Mouse (Mus musculus) kidney, adult 2 months (tissue): ENCODE measurements at regions not wholly inside any gene's neighbourhood (a gene's known extent, or its start where the extent isn't known, plus 50 kb on each side); places are given as distances from the start of the nearest gene placed in this dataset.
"Not testable (repeated sequence)": the region's sequence is repeated elsewhere in the genome, so short reads cannot be mapped to it uniquely, and the experiment has no call there.

Experiments
- DNase-seq: peaks from one replicate; pipeline ENCODE4 v3.0.0; 2021
- H3K27ac ChIP-seq: fragments of 200-500 bp; 2 replicates; pipeline ENCODE4 v1.5.1; 2012; ENCODE audit warnings: low read depth, low read length, control low read depth, inconsistent platforms; ENCODE audit not compliant: insufficient read depth
- H3K27me3 ChIP-seq: fragments of 200-500 bp; replicated peaks from 2 replicates; pipeline ENCODE4 v1.6.1; 2012; ENCODE audit warnings: mild to moderate bottlenecking, moderate library complexity, low read length, inconsistent platforms; ENCODE audit not compliant: control insufficient read depth, insufficient read depth
- H3K36me3 ChIP-seq: fragments of 200-500 bp; 2 replicates; pipeline ENCODE4 v1.6.1; 2012; ENCODE audit warnings: mild to moderate bottlenecking, moderate library complexity, low read length, inconsistent platforms; ENCODE audit not compliant: control insufficient read depth, insufficient read depth
- H3K4me1 ChIP-seq: fragments of 200-500 bp; 2 replicates; pipeline ENCODE4 v1.6.1; 2011; ENCODE audit warnings: low read length; ENCODE audit not compliant: control insufficient read depth, insufficient read depth
- H3K4me3 ChIP-seq: fragments of 200-500 bp; 2 replicates; pipeline ENCODE4 v1.5.1; 2011; ENCODE audit warnings: mild to moderate bottlenecking, low read depth, low read length, control low read depth; ENCODE audit not compliant: insufficient read depth
- CTCF ChIP-seq: fragments of 200-500 bp; conservative IDR thresholded peaks from 2 replicates; pipeline ENCODE4 v1.5.1; 2011; ENCODE audit warnings: low read depth, mild to moderate bottlenecking, control low read depth, low read length, moderate library complexity, mixed read lengths; ENCODE audit not compliant: insufficient read depth, insufficient read length
- POLR2A ChIP-seq: fragments of 200-500 bp; IDR thresholded peaks from one replicate; pipeline ENCODE4 v1.6.1; 2011; ENCODE audit warnings: low read depth, low read length, control low read depth
- WGBS: fragments of 180-500 bp; shearing (Covaris S2); methylation state at CpG from one replicate; pipeline ENCODE4 v1.1.7; 2018; 5-methylcytosine and 5-hydroxymethylcytosine counted together

DNA sequence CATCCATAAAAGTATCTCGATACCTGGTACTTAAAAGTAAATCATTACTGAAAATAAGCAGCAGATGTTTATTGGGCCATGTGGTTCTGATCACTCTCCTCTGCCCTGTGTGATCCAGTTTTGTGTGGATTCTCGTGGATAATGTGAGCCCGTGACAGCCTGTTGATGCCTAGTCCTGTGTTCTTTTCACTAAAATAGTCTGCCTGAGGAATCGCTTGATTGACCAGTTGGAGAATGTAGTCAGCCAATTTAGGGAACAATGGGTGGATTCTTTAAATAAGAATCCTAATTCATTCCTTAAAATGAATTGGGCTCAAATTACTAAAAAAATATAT is 1358.7 kb upstream of the Adam24 start:
- H3K4me3 ChIP-seq: no peak overlapping the region
- no peaks in the 10 kb centered on the region for H3K36me3 ChIP-seq
- TF ChIP-seq POLR2A (no peak), CTCF (no peak)
- DNase-seq: no peak
- no peaks in the 10 kb centered on the region for H3K27me3 ChIP-seq
- no peak overlapping the region for H3K27ac ChIP-seq
- whole genome bisulfite sequencing: 52% methylated on average over 4 of the region's 4 CpGs
- H3K4me1 ChIP-seq: no peaks in the 10 kb centered on the region

DNA sequence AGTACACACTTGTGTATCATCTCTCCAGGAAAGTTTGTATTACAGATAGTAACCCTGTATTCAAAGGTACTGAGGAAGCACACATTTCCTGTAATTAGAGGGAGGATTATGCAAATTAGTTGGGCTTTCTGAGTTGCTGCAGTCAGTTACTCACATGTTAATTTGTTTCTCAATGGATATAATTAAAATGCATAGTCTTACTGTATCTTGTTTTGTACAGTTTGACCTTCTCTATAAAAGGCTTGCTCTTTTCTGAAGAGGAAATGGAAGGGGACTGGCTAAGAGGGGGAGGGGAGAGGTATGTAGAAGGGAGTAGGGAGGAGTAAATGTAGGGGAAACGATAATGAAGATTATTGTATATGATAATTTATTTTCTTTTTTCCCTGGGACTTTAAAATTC is 1345.5 kb upstream of the Adam24 start:
- no peaks in the 10 kb centered on the region for H3K36me3 ChIP-seq
- no peak overlapping the region for H3K4me3 ChIP-seq
- no peaks in the 10 kb centered on the region for H3K27me3 ChIP-seq
- H3K4me1 ChIP-seq: no peaks in the 10 kb centered on the region
- no peak for TF ChIP-seq CTCF
- TF ChIP-seq POLR2A: no peak
- no peak for DNase-seq
- WGBS: 89% methylated on average over 1 of the region's 1 CpGs
- no peak overlapping the region for H3K27ac ChIP-seq

DNA sequence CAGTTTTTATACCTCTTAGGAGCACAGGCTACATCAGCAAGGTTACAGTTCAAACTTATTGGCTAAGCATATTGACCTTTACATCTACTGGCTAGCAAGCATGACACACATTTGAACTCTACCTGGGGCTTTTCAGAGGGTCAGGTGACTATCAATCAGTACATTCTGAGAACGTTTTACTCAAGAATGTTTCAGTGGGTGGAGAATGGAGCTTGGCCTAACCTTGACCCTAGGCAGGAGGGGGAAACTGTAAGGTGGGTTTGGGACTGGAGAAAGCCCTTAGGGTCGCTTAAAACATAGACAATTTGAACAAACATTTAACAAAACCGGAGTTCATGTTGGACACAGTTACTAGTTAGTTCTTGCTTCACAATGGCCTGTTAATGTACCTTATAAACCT is 1330.1 kb upstream of the Adam24 start:
- Histone ChIP-seq H3K27me3 (no peaks in the 10 kb centered on the region; the same call in 1 of the 2 replicates), H3K4me1 (no peaks in the 10 kb centered on the region), H3K4me3 (no peak overlapping the region), H3K36me3 (no peaks in the 10 kb centered on the region), H3K27ac (no peak overlapping the region)
- TF ChIP-seq CTCF: no peak
- TF ChIP-seq POLR2A: no peak
- no peak for DNase-seq
- 59% methylated on average over 3 of the region's 3 CpGs for WGBS

DNA sequence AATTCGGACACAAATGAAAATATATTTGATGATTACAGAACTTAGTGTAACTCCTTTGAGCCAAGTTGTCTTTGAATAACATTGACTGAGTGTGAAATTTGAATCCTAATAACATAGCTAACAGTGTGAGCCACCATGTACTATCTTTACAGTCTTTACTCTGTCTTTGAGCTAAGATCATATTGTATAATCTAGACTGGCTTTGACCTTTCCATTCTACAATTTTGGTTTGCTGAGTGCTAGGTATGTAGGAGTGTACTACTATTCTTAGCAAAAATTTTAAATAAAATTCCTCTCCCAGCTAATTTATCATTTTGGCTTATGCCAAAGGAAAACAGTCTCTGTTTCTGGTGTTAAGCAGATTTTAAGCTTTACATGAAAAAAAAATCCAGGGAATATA is 1328.4 kb upstream of the Adam24 start:
- DNase-seq: no peak
- Histone ChIP-seq H3K4me1 (no peaks in the 10 kb centered on the region), H3K36me3 (no peaks in the 10 kb centered on the region), H3K27me3 (no peaks in the 10 kb centered on the region; the same call in 1 of the 2 replicates), H3K27ac (no peak overlapping the region), H3K4me3 (no peak overlapping the region)
- TF ChIP-seq CTCF: no peak
- no peak for TF ChIP-seq POLR2A
- WGBS: 87% methylated on average over 1 of the region's 1 CpGs

DNA sequence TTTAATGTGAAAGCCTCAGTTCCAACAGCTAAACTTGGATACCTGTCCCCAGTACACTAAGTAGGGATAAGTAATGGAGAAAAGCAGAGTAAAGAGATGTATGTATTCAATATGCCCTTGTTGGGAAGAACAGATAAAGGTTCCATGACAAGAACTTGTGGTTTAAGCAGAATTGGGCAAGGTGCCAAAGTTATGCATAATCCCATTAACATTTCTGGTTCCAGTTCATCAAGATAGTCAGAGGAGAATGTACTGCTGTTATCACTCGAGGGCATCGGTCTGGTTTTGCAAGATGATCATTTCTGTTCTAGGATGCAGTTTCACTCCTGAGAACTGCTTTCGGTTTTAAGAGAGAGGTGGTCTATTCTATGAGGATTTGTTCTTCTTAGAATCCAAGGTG is 1325.9 kb upstream of the Adam24 start:
- TF ChIP-seq CTCF (no peak), POLR2A (no peak)
- no peak overlapping the region for H3K27ac ChIP-seq
- 76% methylated on average over 3 of the region's 3 CpGs for WGBS
- H3K4me1 ChIP-seq: no peaks in the 10 kb centered on the region
- H3K4me3 ChIP-seq: no peak overlapping the region
- H3K27me3 ChIP-seq: no peaks in the 10 kb centered on the region
- no peaks in the 10 kb centered on the region for H3K36me3 ChIP-seq
- DNase-seq: no peak

DNA sequence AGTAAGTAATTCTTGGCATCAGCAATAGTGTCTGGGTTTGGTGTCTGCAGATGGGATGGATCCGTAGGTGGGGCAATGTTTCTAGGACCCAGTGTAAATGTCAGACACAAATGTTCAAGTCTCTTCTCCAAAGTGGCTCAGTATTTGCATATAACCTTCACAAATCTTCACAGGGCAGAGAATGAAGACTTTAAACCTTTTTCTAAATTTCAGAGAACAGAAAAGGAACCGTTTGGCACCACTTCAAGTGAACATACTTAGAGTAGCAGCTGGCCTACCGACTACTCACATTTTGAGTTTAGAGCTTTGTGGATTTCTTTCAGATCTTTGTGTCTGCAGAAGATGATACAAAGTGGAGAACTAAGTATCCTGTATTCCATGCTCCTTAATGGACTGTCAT is 1319.5 kb upstream of the Adam24 start:
- H3K4me1 ChIP-seq: no peaks in the 10 kb centered on the region
- H3K4me3 ChIP-seq: no peak overlapping the region
- DNase-seq: no peak
- TF ChIP-seq POLR2A: no peak
- no peak for TF ChIP-seq CTCF
- H3K36me3 ChIP-seq: no peaks in the 10 kb centered on the region
- 84% methylated on average over 3 of the region's 3 CpGs for WGBS
- H3K27ac ChIP-seq: no peak overlapping the region
- no peaks in the 10 kb centered on the region for H3K27me3 ChIP-seq

DNA sequence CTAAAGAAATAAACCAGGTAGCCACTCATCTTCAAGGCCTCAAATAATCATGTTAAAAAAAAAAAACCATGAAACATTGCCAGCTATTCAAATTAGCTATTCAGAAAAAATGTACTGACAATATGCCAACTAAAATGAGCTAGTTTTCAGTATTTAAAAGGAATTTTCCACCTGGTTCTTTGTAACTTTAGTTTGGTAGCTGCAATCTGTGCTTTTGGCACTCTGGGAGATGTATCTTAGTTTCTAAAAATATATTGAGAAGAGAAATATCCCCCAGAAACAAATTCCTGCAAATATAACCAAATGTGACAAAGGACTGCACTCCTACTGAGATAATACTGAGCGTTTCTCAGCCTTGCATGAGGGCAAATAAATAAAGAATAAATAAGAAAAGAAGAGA is 1317.8 kb upstream of the Adam24 start:
- Histone ChIP-seq H3K4me1 (no peaks in the 10 kb centered on the region), H3K36me3 (no peaks in the 10 kb centered on the region), H3K27me3 (no peaks in the 10 kb centered on the region), H3K27ac (no peak overlapping the region), H3K4me3 (no peak overlapping the region)
- no peak for DNase-seq
- TF ChIP-seq POLR2A (no peak), CTCF (no peak)
- WGBS: 91% methylated on average over 1 of the region's 1 CpGs

DNA sequence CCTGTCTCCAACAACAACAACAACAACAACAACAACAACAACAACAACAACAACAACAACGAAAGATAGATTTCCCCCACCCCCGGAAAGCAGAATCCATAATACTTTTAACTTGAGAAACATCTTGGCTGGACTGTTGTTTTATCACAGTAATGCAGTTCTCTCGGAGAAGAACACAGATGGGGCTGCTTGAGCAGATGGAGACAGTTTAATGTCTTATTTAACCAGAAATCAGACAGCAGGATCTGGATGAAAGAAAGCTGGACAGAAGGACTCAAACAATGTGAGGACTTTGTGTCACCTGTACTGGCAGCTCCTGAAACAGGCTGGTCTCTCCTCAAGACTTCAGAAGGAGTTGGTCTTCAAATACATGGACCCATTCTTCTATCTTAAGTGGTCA is 1317.0 kb upstream of the Adam24 start:
- Histone ChIP-seq H3K27ac (no peak overlapping the region), H3K36me3 (no peaks in the 10 kb centered on the region), H3K4me3 (no peak overlapping the region), H3K27me3 (no peaks in the 10 kb centered on the region), H3K4me1 (no peaks in the 10 kb centered on the region)
- WGBS: 89% methylated on average over 3 of the region's 3 CpGs
- no peak for DNase-seq
- TF ChIP-seq CTCF (no peak), POLR2A (no peak)

DNA sequence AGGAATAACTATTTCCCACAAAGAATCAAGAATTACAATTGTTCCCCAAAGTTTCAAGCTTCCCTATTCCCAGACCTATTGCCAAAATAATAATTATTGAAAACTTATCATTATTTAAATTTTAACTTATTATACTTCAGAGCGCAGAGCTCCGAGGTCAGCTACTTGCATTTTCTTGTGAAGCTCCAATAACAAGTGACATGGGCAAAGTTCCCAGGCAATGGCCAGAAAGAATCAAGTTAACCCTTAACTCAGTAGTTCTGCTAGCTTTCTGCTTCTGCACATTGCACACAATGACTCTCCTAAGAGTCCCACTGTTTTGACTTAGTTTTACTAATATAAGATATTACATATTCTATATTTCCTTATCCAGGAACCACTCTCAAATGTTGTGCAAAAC is 1308.5 kb upstream of the Adam24 start:
- H3K27me3 ChIP-seq, H3K4me3 ChIP-seq, H3K4me1 ChIP-seq, H3K27ac ChIP-seq, H3K36me3 ChIP-seq: not testable (repeated sequence)
- DNase-seq: peak; percentile 82
- 24% methylated on average over 2 of the region's 2 CpGs for WGBS
